Mouse (Mus musculus): ENCODE measurements at regions not wholly inside any gene's neighbourhood (a gene's known extent, or its start where the extent isn't known, plus 50 kb on each side); places are given as distances from the start of the nearest gene placed in this dataset.

DNA sequence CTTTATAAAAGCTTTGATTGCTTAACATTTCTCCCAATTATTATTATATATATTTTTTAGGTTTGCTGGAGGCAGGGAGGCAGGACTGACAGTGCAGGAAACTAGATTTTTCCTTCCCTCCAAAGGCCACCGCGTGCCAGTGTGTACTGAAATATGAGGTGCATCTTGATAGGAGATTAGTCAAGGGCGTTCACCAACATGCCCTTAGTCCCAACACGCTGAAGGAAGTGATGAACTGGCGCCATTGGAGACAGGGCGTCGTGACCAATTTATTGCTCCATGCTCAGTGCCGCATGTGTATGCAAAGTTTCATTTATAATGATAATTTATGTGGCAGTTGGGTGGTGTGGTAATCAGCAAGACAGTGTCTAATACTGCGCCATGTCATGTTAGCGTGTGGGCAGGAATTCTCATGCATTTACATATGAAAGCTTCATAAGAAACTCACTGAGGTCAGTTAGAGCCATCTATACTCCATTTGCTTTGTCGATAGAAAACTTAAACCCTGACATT is 66.2 kb downstream of the Isl1 start:
- H3K9me3 ChIP-seq (replicated peaks; ENCODE audit: control insufficient read depth, low read length, poor library complexity, severe bottlenecking): no peaks in the 10 kb centered on the region
- no peak overlapping the region for H3K9ac ChIP-seq (ENCODE audit: low read depth, low read length)
- no peak overlapping the region for H3K4me2 ChIP-seq (ENCODE audit: low read length)
- no peak overlapping the region for H3K4me3 ChIP-seq (ENCODE audit: low read depth, low read length)
- no peak for ATAC-seq
- H3K27ac ChIP-seq (ENCODE audit: low read length): no peak overlapping the region
- WGBS: 78% methylated on average over 11 of the region's 11 CpGs
- H3K36me3 ChIP-seq (ENCODE audit: control insufficient read depth, insufficient read depth, low read length): no peaks in the 10 kb centered on the region
- H3K4me1 ChIP-seq (ENCODE audit: control insufficient read depth, insufficient read depth, low read length): no peaks in the 10 kb centered on the region
- no peaks in the 10 kb centered on the region for H3K27me3 ChIP-seq (ENCODE audit: control insufficient read depth, insufficient read depth, low read depth, low read length)

DNA sequence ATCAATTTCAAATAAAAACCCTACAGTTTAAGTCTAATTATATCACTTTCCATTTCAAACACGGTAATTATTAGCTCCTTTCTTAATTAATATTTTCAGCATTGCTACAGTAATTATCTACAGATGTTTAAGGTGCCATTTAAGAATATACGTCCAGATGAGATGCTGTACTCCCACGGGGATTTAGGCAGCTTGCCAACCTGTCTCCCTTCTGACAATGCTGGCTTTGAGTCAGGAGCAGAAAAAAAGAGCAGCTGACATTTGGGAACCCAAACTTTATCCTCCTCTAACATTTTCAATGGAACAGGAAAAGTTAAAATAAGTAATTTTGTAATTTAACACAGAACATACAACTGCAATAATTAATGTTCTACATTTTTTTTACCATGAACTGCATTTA is 94.4 kb downstream of the Isl1 start:
- Histone ChIP-seq H3K4me2 (ENCODE audit: low read length) (no peak overlapping the region), H3K9me3 (replicated peaks; ENCODE audit: control insufficient read depth, low read length, poor library complexity, severe bottlenecking) (no peaks in the 10 kb centered on the region), H3K4me3 (ENCODE audit: low read depth, low read length) (no peak overlapping the region), H3K27ac (ENCODE audit: low read length) (no peak overlapping the region), H3K9ac (ENCODE audit: low read depth, low read length) (no peak overlapping the region), H3K27me3 (ENCODE audit: control insufficient read depth, insufficient read depth, low read depth, low read length) (no peaks in the 10 kb centered on the region), H3K36me3 (ENCODE audit: control insufficient read depth, insufficient read depth, low read length) (no peaks in the 10 kb centered on the region), H3K4me1 (ENCODE audit: control insufficient read depth, insufficient read depth, low read length) (no peaks in the 10 kb centered on the region)
- 27% methylated on average over 3 of the region's 3 CpGs for WGBS
- no peak for ATAC-seq

DNA sequence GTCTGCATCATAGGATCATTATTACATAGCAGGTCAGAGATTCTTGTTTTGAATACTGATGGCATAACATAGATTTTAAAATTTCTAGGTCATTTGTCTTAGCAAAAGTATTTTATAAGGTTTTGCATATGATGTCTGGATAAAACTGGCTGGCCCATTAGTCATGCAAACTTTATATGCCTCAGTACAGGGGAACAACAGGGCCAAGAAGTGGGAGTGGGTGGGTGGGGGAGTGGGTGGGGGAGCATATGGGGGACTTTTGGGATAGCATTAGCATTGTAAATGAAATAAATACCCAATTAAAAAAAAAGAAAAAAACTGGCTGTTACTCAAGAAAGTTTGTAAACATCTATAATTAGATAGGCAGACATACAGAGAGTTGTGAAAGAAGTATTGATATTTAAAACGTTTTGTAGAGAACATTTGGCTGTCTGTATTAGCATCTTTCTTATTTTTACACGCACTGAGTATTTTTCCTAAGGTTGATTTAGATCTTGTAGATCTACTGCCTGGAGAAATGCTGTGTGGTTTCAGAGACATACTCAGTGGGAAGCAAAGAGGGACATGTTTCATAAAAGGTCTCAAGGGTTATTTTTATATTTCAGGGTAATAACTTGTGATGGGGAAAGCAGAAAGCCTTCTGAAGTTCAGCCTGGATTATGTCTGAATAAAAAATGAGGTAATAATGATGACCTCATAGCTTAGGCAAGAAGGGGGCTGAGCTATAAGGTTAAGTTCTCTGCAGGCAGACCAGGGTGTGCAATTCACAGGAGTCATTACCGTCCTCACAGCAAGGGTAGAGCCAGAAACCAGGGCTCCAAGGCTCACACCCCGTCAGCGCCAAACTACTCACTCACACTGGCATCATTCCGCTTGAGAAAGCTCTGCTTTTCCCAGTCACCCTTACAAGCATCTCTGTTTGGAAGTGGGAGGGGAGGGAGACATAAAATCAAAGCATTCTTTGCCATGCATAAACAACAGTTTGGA is 95.4 kb downstream of the Isl1 start:
- no peak for ATAC-seq
- WGBS: 41% methylated on average over 6 of the region's 6 CpGs
- no peak overlapping the region for H3K9ac ChIP-seq (ENCODE audit: low read depth, low read length)
- no peaks in the 10 kb centered on the region for H3K27me3 ChIP-seq (ENCODE audit: control insufficient read depth, insufficient read depth, low read depth, low read length)
- no peaks in the 10 kb centered on the region for H3K9me3 ChIP-seq (replicated peaks; ENCODE audit: control insufficient read depth, low read length, poor library complexity, severe bottlenecking)
- no peak overlapping the region for H3K4me3 ChIP-seq (ENCODE audit: low read depth, low read length)
- no peaks in the 10 kb centered on the region for H3K4me1 ChIP-seq (ENCODE audit: control insufficient read depth, insufficient read depth, low read length)
- no peaks in the 10 kb centered on the region for H3K36me3 ChIP-seq (ENCODE audit: control insufficient read depth, insufficient read depth, low read length)
- H3K27ac ChIP-seq (ENCODE audit: low read length): no peak overlapping the region
- H3K4me2 ChIP-seq (ENCODE audit: low read length): no peak overlapping the region

DNA sequence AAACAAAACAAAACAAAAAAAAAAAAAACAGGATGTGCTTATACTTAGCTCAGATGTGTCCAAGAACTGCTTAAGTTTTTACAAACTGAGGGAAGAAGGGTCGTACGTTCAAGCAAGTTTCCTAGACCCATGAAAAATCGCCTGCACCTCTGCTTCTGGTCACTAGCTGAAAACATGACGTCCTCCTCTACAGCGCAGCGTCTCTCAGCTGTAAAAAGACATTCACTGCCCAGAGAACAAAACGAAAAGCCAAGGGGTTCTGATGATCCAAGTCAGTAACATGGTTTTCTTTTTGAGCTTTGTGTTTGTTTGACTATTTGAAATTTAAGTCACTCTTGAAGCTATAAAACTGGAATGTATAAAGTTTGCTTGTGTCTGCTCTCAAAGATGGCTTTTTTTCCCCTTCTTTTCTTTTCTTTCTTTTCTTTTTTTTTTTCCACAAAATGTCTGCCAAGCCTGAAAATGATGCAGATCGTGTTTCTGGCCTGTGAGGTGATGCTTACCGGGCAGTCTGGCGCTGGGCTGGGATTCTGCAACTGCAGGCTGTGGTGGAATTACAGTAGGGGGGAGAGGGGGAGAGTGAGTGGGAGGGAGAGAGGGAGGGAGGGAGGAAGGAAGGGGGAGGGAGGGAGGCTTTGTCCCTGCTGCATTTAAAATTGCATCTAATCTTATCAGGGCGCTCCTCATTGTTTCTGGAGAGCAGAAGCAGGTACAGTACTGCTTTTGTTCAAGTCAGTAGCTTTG is 108.1 kb downstream of the Isl1 start:
- Histone ChIP-seq H3K27me3 (ENCODE audit: control insufficient read depth, insufficient read depth, low read depth, low read length) (no peaks in the 10 kb centered on the region), H3K9me3 (replicated peaks; ENCODE audit: control insufficient read depth, low read length, poor library complexity, severe bottlenecking) (no peaks in the 10 kb centered on the region), H3K36me3 (ENCODE audit: control insufficient read depth, insufficient read depth, low read length) (no peaks in the 10 kb centered on the region), H3K9ac (ENCODE audit: low read depth, low read length) (no peak overlapping the region), H3K4me3 (ENCODE audit: low read depth, low read length) (peak overlapping the region; percentile 15; the same call in 1 of the 2 replicates), H3K27ac (ENCODE audit: low read length) (no peak overlapping the region), H3K4me1 (ENCODE audit: control insufficient read depth, insufficient read depth, low read length) (0 out of 2 replicates have a peak, but pooled peaks cover 4% of the 10 kb centered on the region), H3K4me2 (ENCODE audit: low read length) (peak overlapping the region; percentile 53)
- 1% methylated on average over 11 of the region's 11 CpGs for WGBS
- ATAC-seq: peak; percentile 77

DNA sequence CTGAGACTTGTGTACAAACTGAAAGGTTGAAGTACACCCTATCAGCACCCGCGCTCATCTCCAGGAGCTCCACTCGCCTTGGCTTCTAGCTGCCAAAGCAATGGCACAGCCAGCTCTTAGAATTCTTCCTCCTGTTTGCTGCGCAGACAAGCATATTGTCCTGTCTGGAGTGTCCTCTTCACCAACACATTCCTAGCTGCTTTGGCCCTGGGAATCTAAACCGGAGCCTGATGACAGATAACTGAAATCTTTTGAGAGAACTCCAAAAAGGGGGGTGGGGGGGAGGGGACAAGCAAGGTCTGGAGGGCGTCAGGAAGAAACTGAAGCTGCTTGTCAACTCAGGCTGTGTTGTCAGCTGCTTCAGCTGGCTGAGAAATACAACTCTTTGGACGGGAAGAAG is 122.4 kb downstream of the Isl1 start:
- H3K4me3 ChIP-seq (ENCODE audit: low read depth, low read length): no peak overlapping the region
- no peak overlapping the region for H3K4me2 ChIP-seq (ENCODE audit: low read length)
- H3K36me3 ChIP-seq (ENCODE audit: control insufficient read depth, insufficient read depth, low read length): no peaks in the 10 kb centered on the region
- H3K27me3 ChIP-seq (ENCODE audit: control insufficient read depth, insufficient read depth, low read depth, low read length): no peaks in the 10 kb centered on the region
- H3K4me1 ChIP-seq (ENCODE audit: control insufficient read depth, insufficient read depth, low read length): no peaks in the 10 kb centered on the region
- H3K9me3 ChIP-seq (replicated peaks; ENCODE audit: control insufficient read depth, low read length, poor library complexity, severe bottlenecking): no peaks in the 10 kb centered on the region
- no peak overlapping the region for H3K9ac ChIP-seq (ENCODE audit: low read depth, low read length)
- WGBS: 72% methylated on average over 7 of the region's 7 CpGs
- no peak for ATAC-seq
- no peak overlapping the region for H3K27ac ChIP-seq (ENCODE audit: low read length)

DNA sequence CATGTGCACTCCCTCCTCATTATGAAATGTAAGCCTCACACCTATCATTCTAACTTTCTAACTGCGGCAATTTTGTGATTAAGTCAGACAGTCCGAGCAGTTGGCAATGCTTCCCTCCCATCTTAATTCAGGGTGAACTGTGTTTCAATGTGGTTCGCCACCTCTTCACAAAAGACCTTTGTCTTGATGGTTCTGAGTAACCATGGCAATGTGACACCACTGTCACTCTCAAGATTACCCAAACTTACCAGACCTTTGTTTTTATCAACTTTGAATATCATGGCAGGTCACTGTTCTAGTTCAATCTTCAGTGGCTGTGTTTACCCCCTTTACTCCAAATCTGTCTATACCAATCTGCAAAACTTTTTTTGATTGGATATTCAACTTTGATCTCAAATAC is 131.7 kb downstream of the Isl1 start:
- WGBS: 18% methylated on average over 3 of the region's 3 CpGs
- H3K27me3 ChIP-seq (ENCODE audit: control insufficient read depth, insufficient read depth, low read depth, low read length): no peaks in the 10 kb centered on the region
- no peak overlapping the region for H3K27ac ChIP-seq (ENCODE audit: low read length)
- H3K4me1 ChIP-seq (ENCODE audit: control insufficient read depth, insufficient read depth, low read length): no peaks in the 10 kb centered on the region
- no peak overlapping the region for H3K4me2 ChIP-seq (ENCODE audit: low read length)
- no peak for ATAC-seq
- H3K9me3 ChIP-seq (replicated peaks; ENCODE audit: control insufficient read depth, low read length, poor library complexity, severe bottlenecking): no peaks in the 10 kb centered on the region
- H3K36me3 ChIP-seq (ENCODE audit: control insufficient read depth, insufficient read depth, low read length): no peaks in the 10 kb centered on the region
- no peak overlapping the region for H3K9ac ChIP-seq (ENCODE audit: low read depth, low read length)
- no peak overlapping the region for H3K4me3 ChIP-seq (ENCODE audit: low read depth, low read length)

DNA sequence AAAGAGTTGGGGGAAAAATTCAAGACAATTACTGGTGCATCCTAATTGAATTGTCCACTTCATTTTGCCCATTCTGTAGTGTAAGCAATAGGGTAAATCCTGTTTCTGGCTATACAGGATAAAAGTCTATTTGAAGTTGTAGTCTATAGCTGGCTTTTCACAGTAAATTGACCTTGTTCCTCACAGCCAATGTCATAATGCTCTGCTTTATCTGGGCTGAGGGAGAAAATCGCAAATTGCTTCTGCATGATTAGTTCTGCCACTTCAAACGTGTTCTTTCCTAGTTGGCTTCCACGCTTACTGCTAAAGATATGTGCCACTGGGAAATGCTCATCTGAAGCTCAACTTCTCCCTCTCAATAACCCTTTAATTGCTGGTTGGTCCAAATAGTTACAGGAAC is 134.5 kb downstream of the Isl1 start:
- Histone ChIP-seq H3K4me3 (ENCODE audit: low read depth, low read length) (no peak overlapping the region), H3K36me3 (ENCODE audit: control insufficient read depth, insufficient read depth, low read length) (no peaks in the 10 kb centered on the region), H3K4me2 (ENCODE audit: low read length) (no peak overlapping the region), H3K4me1 (ENCODE audit: control insufficient read depth, insufficient read depth, low read length) (no peaks in the 10 kb centered on the region), H3K27ac (ENCODE audit: low read length) (no peak overlapping the region), H3K27me3 (ENCODE audit: control insufficient read depth, insufficient read depth, low read depth, low read length) (no peaks in the 10 kb centered on the region; the same call in 1 of the 2 replicates), H3K9me3 (replicated peaks; ENCODE audit: control insufficient read depth, low read length, poor library complexity, severe bottlenecking) (no peaks in the 10 kb centered on the region), H3K9ac (ENCODE audit: low read depth, low read length) (no peak overlapping the region)
- ATAC-seq: no peak
- WGBS: 1% methylated on average over 3 of the region's 3 CpGs

DNA sequence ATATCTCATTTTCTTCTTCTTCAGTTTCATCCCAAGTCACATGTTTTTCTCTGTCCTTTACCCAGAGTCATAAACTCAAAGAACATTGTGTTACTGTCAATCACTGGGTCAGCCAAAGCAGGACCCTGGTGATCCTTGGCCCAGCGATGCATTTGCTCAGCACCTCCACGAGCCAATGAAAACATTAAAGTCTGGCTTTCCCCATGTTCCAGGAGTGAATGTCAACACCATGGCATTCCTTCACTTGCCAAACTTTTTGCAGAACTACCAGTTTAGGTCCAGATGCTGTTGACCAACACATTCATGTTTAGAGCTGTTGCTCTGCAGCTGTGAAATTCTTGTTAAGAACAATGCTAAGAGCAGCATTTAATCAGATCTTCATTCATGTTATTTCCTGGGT is 135.6 kb downstream of the Isl1 start:
- no peaks in the 10 kb centered on the region; the same call in 1 of the 2 replicates for H3K27me3 ChIP-seq (ENCODE audit: control insufficient read depth, insufficient read depth, low read depth, low read length)
- 39% methylated on average over 2 of the region's 2 CpGs for WGBS
- no peak overlapping the region for H3K4me3 ChIP-seq (ENCODE audit: low read depth, low read length)
- ATAC-seq: no peak
- H3K9ac ChIP-seq (ENCODE audit: low read depth, low read length): no peak overlapping the region
- no peak overlapping the region for H3K4me2 ChIP-seq (ENCODE audit: low read length)
- H3K27ac ChIP-seq (ENCODE audit: low read length): no peak overlapping the region
- no peaks in the 10 kb centered on the region for H3K4me1 ChIP-seq (ENCODE audit: control insufficient read depth, insufficient read depth, low read length)
- no peaks in the 10 kb centered on the region for H3K9me3 ChIP-seq (replicated peaks; ENCODE audit: control insufficient read depth, low read length, poor library complexity, severe bottlenecking)
- H3K36me3 ChIP-seq (ENCODE audit: control insufficient read depth, insufficient read depth, low read length): no peaks in the 10 kb centered on the region

DNA sequence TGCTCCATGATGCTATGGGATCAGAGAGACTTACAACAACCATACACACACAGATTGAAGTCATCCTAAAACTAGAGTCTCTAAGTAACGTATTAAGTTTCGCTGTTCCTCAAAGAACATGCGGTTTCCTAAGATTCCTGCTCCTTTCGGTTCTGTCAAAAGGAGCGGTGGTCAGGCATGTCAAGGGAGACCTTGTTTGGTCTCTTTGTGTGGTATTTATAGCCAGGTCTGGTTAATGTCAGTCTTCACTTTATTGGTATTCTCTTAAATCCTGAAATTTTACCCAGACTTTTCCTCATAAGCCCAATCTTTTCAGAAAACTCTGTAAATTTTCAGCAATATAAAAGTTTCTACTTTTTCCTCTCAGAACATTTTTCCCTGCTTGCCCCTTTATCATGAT is 166.5 kb downstream of the Isl1 start:
- H3K4me2 ChIP-seq (ENCODE audit: low read length): no peak overlapping the region
- 91% methylated on average over 5 of the region's 5 CpGs for WGBS
- H3K27me3 ChIP-seq (ENCODE audit: control insufficient read depth, insufficient read depth, low read depth, low read length): no peaks in the 10 kb centered on the region
- no peak overlapping the region for H3K9ac ChIP-seq (ENCODE audit: low read depth, low read length)
- no peak for ATAC-seq
- H3K36me3 ChIP-seq (ENCODE audit: control insufficient read depth, insufficient read depth, low read length): no peaks in the 10 kb centered on the region
- no peaks in the 10 kb centered on the region for H3K9me3 ChIP-seq (replicated peaks; ENCODE audit: control insufficient read depth, low read length, poor library complexity, severe bottlenecking)
- H3K4me3 ChIP-seq (ENCODE audit: low read depth, low read length): no peak overlapping the region
- H3K4me1 ChIP-seq (ENCODE audit: control insufficient read depth, insufficient read depth, low read length): no peaks in the 10 kb centered on the region
- H3K27ac ChIP-seq (ENCODE audit: low read length): no peak overlapping the region

Data from midbrain, embryonic 16.5 days (tissue).